Mouse (Mus musculus) CD8-positive naive resting alpha-beta T cell, adult 57 days (primary cell): ENCODE results near the gene Aff1. TPM values are rescaled to one million over a fixed set of nuclear protein-coding genes. Genes with fewer than 3 reads are reported as not detected.

Experiments
- total RNA-seq: library from RNA; stranded (reverse); gene quantifications from one replicate; pipeline ENCODE4 v1.2.4, GENCODE M21; 2023

Aff1 gene
- 91.6 TPM for total RNA-seq

GRCm38 (mm10) chr5:103691624-103692530, at the start of gene Aff1:
Gene Aff1, plus strand, starts transcription at chr5:103692374.

GRCm38 (mm10) chr5:103655346-103656118, 36.6 kb upstream of the Aff1 start, which contains the start of gene 1700016H13Rik:
Gene 1700016H13Rik, minus strand, starts transcription at chr5:103656010.

Other genes starting within 250 kb of the Aff1 start
- gene Slc10a6, start 63.0 kb upstream of the Aff1 start, total RNA-seq: not detected
- not detected for gene 1700016H13Rik, start 36.4 kb upstream of the Aff1 start, total RNA-seq
- 4.5 TPM for gene Klhl8, start 218.9 kb downstream of the Aff1 start, total RNA-seq